Mouse (Mus musculus): ENCODE data around the gene Grxcr1. TPM values are rescaled to one million over a fixed set of nuclear protein-coding genes. Genes with fewer than 3 reads are reported as not detected.
A peak's percentile ranks its signal among the peaks of the same experiment; 100 is the strongest.

The Grxcr1 gene
- total RNA-seq, 2 experiments from 2014 or later, result not detected

- DNase-seq, result no peak
- intact Hi-C loops (cut with DNase I), result no loop called here
These were observed 40.2 kb downstream of the Grxcr1 start for GRCm38 (mm10) chr5:68071857-68072256.

GRCm38 (mm10) chr5:68086535-68087098 lies 55.0 kb downstream of the Grxcr1 start:
- no peak for DNase-seq
- intact Hi-C loops (cut with DNase I), result no loop called here

- DNase-seq, result no peak
- intact Hi-C loops (cut with DNase I), result no loop called here
These were observed 55.5 kb downstream of the Grxcr1 start for GRCm38 (mm10) chr5:68087174-68087573.

- intact Hi-C loops (cut with DNase I), result no loop called here
- DNase-seq, result no peak
These were observed 61.5 kb downstream of the Grxcr1 start for GRCm38 (mm10) chr5:68093085-68093484.

GRCm38 (mm10) chr5:68097665-68098624 lies 66.3 kb downstream of the Grxcr1 start:
- intact Hi-C loops (cut with DNase I), result no loop called here
- DNase-seq, result no peak

- intact Hi-C loops (cut with DNase I), result loop anchor here (10.0 kb wide), 2 partner anchors 358 to 578 kb away; no protein-coding TSS in a partner anchor
These were observed 80.9 kb downstream of the Grxcr1 start for GRCm38 (mm10) chr5:68112430-68113036.

GRCm38 (mm10) chr5:68120880-68121279 lies 89.2 kb downstream of the Grxcr1 start:
- intact Hi-C loops (cut with DNase I), result no loop called here
- no peak for DNase-seq

More at GRCm38 (mm10) chr5:68112430-68113036, 80.9 kb downstream of the Grxcr1 start:
- DNase-seq, result peak; percentile 1 to 8

GRCm38 (mm10) chr5:68122883-68123282 lies 91.2 kb downstream of the Grxcr1 start:
- DNase-seq, result no peak
- intact Hi-C loops (cut with DNase I), result no loop called here

- DNase-seq, result no peak
- intact Hi-C loops (cut with DNase I), result no loop called here
These were observed 93.8 kb downstream of the Grxcr1 start for GRCm38 (mm10) chr5:68125478-68125877.

GRCm38 (mm10) chr5:68128421-68128820 lies 96.8 kb downstream of the Grxcr1 start:
- DNase-seq, result peak; percentile 3 to 13
- intact Hi-C loops (cut with DNase I), result no loop called here

- intact Hi-C loops (cut with DNase I), result no loop called here
- DNase-seq, result no peak
These were observed 97.4 kb downstream of the Grxcr1 start for GRCm38 (mm10) chr5:68128821-68129608.

GRCm38 (mm10) chr5:68146818-68147217 lies 115.2 kb downstream of the Grxcr1 start:
- DNase-seq, result no peak
- intact Hi-C loops (cut with DNase I), result no loop called here

GRCm38 (mm10) chr5:68149946-68150345 lies 118.3 kb downstream of the Grxcr1 start:
- intact Hi-C loops (cut with DNase I), result no loop called here
- DNase-seq, result no peak

GRCm38 (mm10) chr5:68150347-68151043 lies 118.9 kb downstream of the Grxcr1 start:
- intact Hi-C loops (cut with DNase I), result no loop called here
- DNase-seq, result no peak

- intact Hi-C loops (cut with DNase I), result no loop called here
- no peak for DNase-seq
These were observed 130.9 kb downstream of the Grxcr1 start for GRCm38 (mm10) chr5:68162503-68162902.

- intact Hi-C loops (cut with DNase I), result no loop called here
- no peak for DNase-seq
These were observed 134.3 kb downstream of the Grxcr1 start for GRCm38 (mm10) chr5:68165954-68166353.
